Mouse (Mus musculus) forebrain, postnatal 0 days (tissue): ENCODE measurements around the gene S100a7a. TPM values are rescaled to one million over a fixed set of nuclear protein-coding genes. Genes with fewer than 3 reads are reported as not detected.

Experiments used
- ATAC-seq: fragments of 200-750 bp; cut with Nextera tagmentation; 2 replicates; pipeline ENCODE4 v1.8.0; 2017; ENCODE audit warnings: mild to moderate bottlenecking, moderate library complexity
- DNase-seq: peaks from one replicate; pipeline ENCODE4 v3.0.0-alpha.2; 2015
- H3K27ac ChIP-seq: fragments of 300-500 bp; sonication (generic); 2 replicates; pipeline ENCODE4 v1.5.1; 2014; ENCODE audit warnings: low read depth, mild to moderate bottlenecking, antibody characterized with exemption, low read length, moderate library complexity, mixed read lengths
- H3K27me3 ChIP-seq: fragments of 300-500 bp; sonication (generic); 2 replicates; pipeline ENCODE4 v1.6.1; 2014; ENCODE audit warnings: mild to moderate bottlenecking, low read length, mixed read lengths; ENCODE audit not compliant: insufficient read depth
- H3K36me3 ChIP-seq: fragments of 300-500 bp; sonication (generic); 2 replicates; pipeline ENCODE4 v1.6.1; 2014; ENCODE audit warnings: mild to moderate bottlenecking, moderate library complexity; ENCODE audit not compliant: insufficient read depth
- H3K4me1 ChIP-seq: fragments of 300-500 bp; sonication (generic); 2 replicates; pipeline ENCODE4 v1.6.1; 2014; ENCODE audit warnings: antibody characterized with exemption; ENCODE audit not compliant: insufficient read depth
- H3K4me2 ChIP-seq: fragments of 300-500 bp; sonication (generic); 2 replicates; pipeline ENCODE4 v1.6.1; 2014; ENCODE audit warnings: low read depth, mild to moderate bottlenecking, moderate library complexity
- H3K4me3 ChIP-seq: fragments of 300-500 bp; sonication (generic); 2 replicates; pipeline ENCODE4 v1.5.1; 2014; ENCODE audit warnings: low read depth, low read length, mixed read lengths
- H3K9ac ChIP-seq: fragments of 300-500 bp; sonication (generic); 2 replicates; pipeline ENCODE4 v1.6.1; 2014; ENCODE audit warnings: mild to moderate bottlenecking
- H3K9me3 ChIP-seq: fragments of 300-500 bp; sonication (generic); 2 replicates; pipeline ENCODE4 v1.6.1; 2016; ENCODE audit warnings: low read length
- CTCF ChIP-seq: sonication (generic); IDR thresholded peaks from 2 replicates; pipeline ENCODE4 v1.5.1; 2016; ENCODE audit warnings: antibody characterized with exemption, control low read depth, low read depth
- WGBS: fragments of 180-500 bp; shearing (Covaris S2); extraction: QIAGEN DNeasy Blood & Tissue Kit; methylation state at CpG from one replicate; pipeline ENCODE4 v1.1.7; 2014; 5-methylcytosine and 5-hydroxymethylcytosine counted together
- polyA plus RNA-seq: library from polyadenylated mRNA; unstranded; fragments of >200 nt; fragmentation: Nextera tagmentation; extraction: Ambion mirVana; gene quantifications from 2 replicates; pipeline ENCODE4 v1.2.1, GENCODE M21; 2015
- total RNA-seq: library from RNA; depleted of rRNA; stranded (reverse); fragments of >200 nt; gene quantifications from 2 replicates; pipeline ENCODE4 v1.2.3, GENCODE M21; 2014

The S100a7a gene
- total and polyA plus RNA-seq, 2 experiments from 2014 or later, result 0.19 TPM; not detected in 1

DNA sequence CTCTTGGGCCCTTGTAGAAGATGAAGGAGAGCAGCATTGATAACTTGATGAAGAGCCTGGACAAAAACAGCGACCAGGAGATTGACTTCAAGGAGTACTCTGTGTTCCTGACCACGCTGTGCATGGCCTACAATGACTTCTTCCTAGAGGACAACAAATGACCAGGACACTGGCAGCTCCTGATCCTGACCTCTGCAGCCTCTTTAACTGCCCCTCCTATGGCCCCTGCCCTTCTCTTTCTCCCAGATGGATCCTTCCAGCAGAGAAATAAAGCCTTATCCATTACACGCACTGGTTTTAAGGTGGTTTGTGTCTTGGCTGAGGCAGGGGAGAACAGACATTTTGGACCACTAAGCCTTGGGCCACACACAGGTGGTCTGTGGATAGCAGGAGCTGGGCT is 42.3 kb upstream of the S100a7a start:
- DNase-seq, result no peak
- 94% methylated on average over 3 of the region's 3 CpGs for WGBS
- no peaks in the 10 kb centered on the region for H3K36me3 ChIP-seq
- H3K27me3 ChIP-seq, result no peaks in the 10 kb centered on the region
- no peak overlapping the region for H3K4me2 ChIP-seq
- no peak overlapping the region for H3K27ac ChIP-seq
- ATAC-seq, result no peak
- no peak overlapping the region for H3K9ac ChIP-seq
- H3K4me1 ChIP-seq, result 0 out of 2 replicates have a peak, but pooled peaks cover 3% of the 10 kb centered on the region
- no peaks in the 10 kb centered on the region for H3K9me3 ChIP-seq
- H3K4me3 ChIP-seq, result no peak overlapping the region
- no peak for TF ChIP-seq CTCF

DNA sequence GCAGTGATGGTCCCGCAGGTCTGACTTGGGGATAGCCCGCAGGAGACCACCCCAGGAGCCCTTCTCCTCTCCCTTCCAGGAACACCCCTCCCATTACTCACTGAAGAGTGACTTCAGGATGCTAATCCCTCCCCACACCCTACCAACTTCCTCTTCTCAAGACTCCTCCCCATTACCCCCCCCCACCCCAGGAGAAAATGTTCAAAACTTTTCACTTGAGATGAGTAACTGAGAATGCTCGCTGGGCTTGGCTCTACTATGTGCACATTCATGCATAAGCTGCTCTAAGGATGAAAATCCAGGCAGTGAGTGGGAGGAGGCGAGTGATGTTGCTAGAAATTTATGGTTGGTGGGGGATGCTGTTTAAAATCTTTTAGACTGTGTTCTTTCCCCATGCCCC is 41.8 kb upstream of the S100a7a start:
- ATAC-seq, result no peak
- no peaks in the 10 kb centered on the region for H3K27me3 ChIP-seq
- no peak for TF ChIP-seq CTCF
- H3K9ac ChIP-seq, result no peak overlapping the region
- no peak for DNase-seq
- no peak overlapping the region for H3K27ac ChIP-seq
- H3K4me1 ChIP-seq, result 0 out of 2 replicates have a peak, but pooled peaks cover 3% of the 10 kb centered on the region
- 65% methylated on average over 4 of the region's 4 CpGs for WGBS
- no peak overlapping the region for H3K4me3 ChIP-seq
- H3K36me3 ChIP-seq, result no peaks in the 10 kb centered on the region
- H3K9me3 ChIP-seq, result no peaks in the 10 kb centered on the region
- H3K4me2 ChIP-seq, result no peak overlapping the region

DNA sequence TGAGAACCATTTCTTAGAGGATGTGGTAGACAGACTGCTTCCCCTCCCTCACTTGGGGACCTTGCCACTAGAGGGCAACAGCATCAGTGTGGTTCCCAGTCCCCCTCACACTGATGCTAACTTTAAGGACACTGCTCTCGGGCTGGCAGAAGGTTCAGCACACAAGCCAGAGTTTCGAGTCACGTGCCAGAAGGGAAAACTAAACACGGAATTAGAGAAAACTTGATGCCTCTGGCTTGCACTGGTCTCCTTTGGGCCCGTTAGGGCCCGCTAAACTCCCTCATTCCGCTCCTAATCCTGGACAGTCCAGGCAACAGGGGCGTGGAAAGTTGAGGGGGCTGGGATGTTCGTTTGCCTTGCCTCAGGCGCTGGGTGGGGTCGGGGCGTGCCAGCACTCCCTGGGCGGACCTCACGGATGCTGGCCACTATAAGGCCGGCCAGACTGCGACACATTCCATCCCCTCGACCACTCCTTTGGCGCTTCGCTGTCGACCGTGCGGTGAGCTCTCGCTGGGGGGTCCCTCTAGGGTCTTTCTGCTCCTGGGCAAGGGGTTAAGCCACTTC is 41.0 kb upstream of the S100a7a start, which contains the start of gene S100a6:
Gene S100a6, plus strand, starts transcription at position 155 of the 564 bp plus-strand sequence.
- H3K9me3 ChIP-seq, result no peaks in the 10 kb centered on the region
- no peak within 1 kb of the TSS for H3K27ac ChIP-seq
- H3K4me2 ChIP-seq, result peak within 1 kb of the TSS; percentile 53
- H3K27me3 ChIP-seq, result no peaks in the 10 kb centered on the region
- ATAC-seq (peak; percentile 81), DNase-seq (peak; percentile 50)
- peak; percentile 64 for TF ChIP-seq CTCF
- H3K4me1 ChIP-seq, result 0 out of 2 replicates have a peak, but pooled peaks cover 3% of the 10 kb centered on the region
- peak within 1 kb of the TSS; percentile 20; the same call in 1 of the 2 replicates for H3K4me3 ChIP-seq
- no peak within 1 kb of the TSS for H3K9ac ChIP-seq
- no peaks in the 10 kb centered on the region for H3K36me3 ChIP-seq
- WGBS, result under 1% methylated on average over 23 of the region's 23 CpGs

GRCm38 (mm10) chr3:90613461-90614147 is 40.2 kb upstream of the S100a7a start:
- no peak for TF ChIP-seq CTCF
- Histone ChIP-seq H3K4me3 (peak overlapping the region; percentile 20; the same call in 1 of the 2 replicates), H3K27me3 (no peaks in the 10 kb centered on the region), H3K4me2 (peak overlapping the region; percentile 53; the same call in 1 of the 2 replicates), H3K9ac (no peak overlapping the region), H3K9me3 (no peaks in the 10 kb centered on the region), H3K4me1 (0 out of 2 replicates have a peak, but pooled peaks cover 3% of the 10 kb centered on the region), H3K27ac (no peak overlapping the region), H3K36me3 (no peaks in the 10 kb centered on the region)
- ATAC-seq (no peak), DNase-seq (no peak)
- WGBS, result 80% methylated on average over 7 of the region's 7 CpGs

GRCm38 (mm10) chr3:90614148-90614530 is 39.7 kb upstream of the S100a7a start:
- 88% methylated on average over 6 of the region's 6 CpGs for WGBS
- Histone ChIP-seq H3K4me2 (no peak overlapping the region), H3K27me3 (no peaks in the 10 kb centered on the region), H3K36me3 (no peaks in the 10 kb centered on the region), H3K9ac (no peak overlapping the region), H3K27ac (no peak overlapping the region), H3K4me1 (0 out of 2 replicates have a peak, but pooled peaks cover 3% of the 10 kb centered on the region), H3K4me3 (no peak overlapping the region), H3K9me3 (no peaks in the 10 kb centered on the region)
- DNase-seq (no peak), ATAC-seq (no peak)
- no peak for TF ChIP-seq CTCF

DNA sequence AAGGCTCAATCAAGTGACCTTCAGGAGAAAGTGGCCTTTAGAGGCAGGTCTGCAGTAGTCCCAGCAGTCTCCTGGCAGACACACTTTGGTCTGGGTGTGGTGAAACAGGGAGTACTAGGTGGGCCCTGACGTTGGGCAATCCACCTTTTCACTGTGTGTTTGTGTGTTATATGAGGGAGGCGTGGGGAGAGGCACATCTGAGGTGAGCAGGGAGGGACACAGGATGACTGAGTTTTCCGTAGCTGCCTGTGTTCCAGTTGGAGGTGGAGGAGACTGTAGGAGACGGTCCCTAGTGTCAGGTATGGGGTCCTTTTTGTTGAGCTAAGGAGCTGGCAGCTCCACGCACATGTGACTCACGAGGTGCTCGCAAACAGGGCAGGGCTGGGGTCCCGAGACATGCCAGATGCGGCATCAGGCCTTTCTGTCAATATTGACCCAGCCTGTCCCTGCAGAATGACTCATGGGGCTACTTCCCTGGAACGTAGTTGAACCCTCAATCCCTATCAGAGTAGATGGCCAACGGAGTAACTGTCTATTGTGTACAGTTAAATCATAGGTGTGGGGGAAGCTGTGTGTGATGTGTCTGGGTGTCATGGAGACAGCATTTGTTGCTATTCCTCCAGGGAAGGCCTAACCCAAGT is 39.1 kb upstream of the S100a7a start:
- Histone ChIP-seq H3K4me3 (no peak overlapping the region), H3K9me3 (no peaks in the 10 kb centered on the region), H3K4me1 (0 out of 2 replicates have a peak, but pooled peaks cover 3% of the 10 kb centered on the region), H3K27ac (no peak overlapping the region), H3K36me3 (no peaks in the 10 kb centered on the region), H3K4me2 (no peak overlapping the region), H3K27me3 (no peaks in the 10 kb centered on the region), H3K9ac (no peak overlapping the region)
- TF ChIP-seq CTCF, result no peak
- DNase-seq (no peak), ATAC-seq (no peak)
- 84% methylated on average over 11 of the region's 11 CpGs for WGBS

DNA sequence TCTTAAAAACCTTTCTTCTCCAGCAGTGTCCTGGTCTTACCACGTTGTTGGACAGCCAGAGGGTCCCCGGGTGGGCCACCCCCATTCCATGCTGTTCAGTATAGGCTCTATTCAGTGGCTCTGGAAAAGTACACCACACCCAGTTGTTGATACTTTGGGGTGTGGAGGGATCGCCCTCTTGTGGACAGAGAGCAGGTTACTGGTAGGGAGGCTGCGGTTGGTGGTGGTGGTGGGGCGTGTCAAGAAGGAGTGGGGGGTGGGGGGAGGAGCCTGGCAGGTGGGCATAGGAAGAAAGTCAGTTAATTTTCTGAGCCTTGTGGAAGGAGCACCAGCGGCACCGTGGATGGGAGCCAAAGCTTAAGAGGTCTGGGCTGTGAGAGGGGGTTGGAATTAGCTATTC is 38.4 kb upstream of the S100a7a start:
- TF ChIP-seq CTCF, result peak; percentile 68
- no peaks in the 10 kb centered on the region for H3K27me3 ChIP-seq
- no peaks in the 10 kb centered on the region for H3K36me3 ChIP-seq
- no peaks in the 10 kb centered on the region for H3K9me3 ChIP-seq
- H3K4me1 ChIP-seq, result 0 out of 2 replicates have a peak, but pooled peaks cover 3% of the 10 kb centered on the region
- H3K27ac ChIP-seq, result no peak overlapping the region
- H3K4me3 ChIP-seq, result no peak overlapping the region
- ATAC-seq (peak; percentile 70; the same call in 1 of the 2 replicates), DNase-seq (peak; percentile 60)
- no peak overlapping the region for H3K4me2 ChIP-seq
- H3K9ac ChIP-seq, result no peak overlapping the region
- 8% methylated on average over 7 of the region's 7 CpGs for WGBS
